In the genomic region with DNA sequence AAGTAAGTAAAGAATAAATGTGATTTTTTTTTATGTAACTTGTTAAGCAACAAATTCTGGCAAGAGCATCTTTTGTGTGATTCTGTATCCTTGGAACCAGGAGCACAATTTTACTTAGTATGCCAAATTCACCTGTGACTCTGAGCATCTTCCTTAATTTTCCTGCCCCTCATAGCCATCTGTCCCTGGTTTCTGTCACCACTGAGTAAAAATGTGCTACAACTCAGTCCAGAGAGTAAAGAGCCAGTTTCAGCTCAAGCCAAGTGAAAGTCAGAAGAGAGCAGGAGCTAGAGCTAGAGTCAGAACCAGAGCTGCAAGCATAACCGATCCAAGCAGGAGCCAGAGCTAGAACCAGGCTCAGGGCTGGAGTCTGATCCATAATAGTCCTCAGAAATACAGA, we compare ENCODE assay signal across 15 mouse cellular contexts. TPM values are rescaled to one million over a fixed set of nuclear protein-coding genes. Genes with fewer than 3 reads are reported as not detected.
"Had no signal": no experiment of that assay in that cellular context is flagged by ENCODE, and none has a peak within 500 bp of the region (broad histone marks: within the 10 kb centered on the region; RNA-seq: fewer than 3 reads in every experiment).

No protein-coding gene starts in this region.

- DNase-seq: kidney, adult 9 months; kidney, postnatal 14 days; kidney, postnatal 4 days; liver; lung, adult 18-20 months; lung, postnatal 10 days; lung, postnatal 36 days; retina, postnatal 1 day; thymus, adult 2 months; thymus, postnatal 25 days had no signal

- ATAC-seq: liver, embryonic 12.5 days; midbrain, embryonic 13.5 days; midbrain, embryonic 16.5 days had no signal

RNA-seq across cellular contexts. Expression of a gene that starts 46.6 kb away (rescaled TPM):
- total RNA-seq: monocyte, adult 5-6 weeks; neutrophil, adult 5-6 weeks had no signal
